Mouse (Mus musculus) ES-Bruce4 (cell line): ENCODE results near the gene Mdn1. TPM values are rescaled to one million over a fixed set of nuclear protein-coding genes. Genes with fewer than 3 reads are reported as not detected.

Experiments
- H3K27ac ChIP-seq: 2 replicates; pipeline ENCODE4 v1.5.1; 2012; ENCODE audit warnings: low read length, inconsistent platforms; ENCODE audit not compliant: insufficient read depth
- H3K27me3 ChIP-seq: 2 replicates; pipeline ENCODE4 v1.6.1; 2012; ENCODE audit warnings: mild to moderate bottlenecking, low read length, inconsistent platforms; ENCODE audit not compliant: control insufficient read depth, poor library complexity, insufficient read depth, severe bottlenecking
- H3K36me3 ChIP-seq: 2 replicates; pipeline ENCODE4 v1.6.1; 2012; ENCODE audit warnings: inconsistent platforms, mild to moderate bottlenecking, low read length, moderate library complexity; ENCODE audit not compliant: control insufficient read depth, poor library complexity, insufficient read depth, severe bottlenecking
- H3K4me1 ChIP-seq: one replicate; pipeline ENCODE4 v1.8.1; 2011; ENCODE audit warnings: low read length; ENCODE audit not compliant: control insufficient read depth, insufficient read depth
- H3K4me3 ChIP-seq: 2 replicates; pipeline ENCODE4 v1.5.1; 2011; ENCODE audit warnings: low read depth, mild to moderate bottlenecking, low read length
- H3K9ac ChIP-seq: 2 replicates; pipeline ENCODE4 v1.6.1; 2012; ENCODE audit warnings: low read depth, mild to moderate bottlenecking, inconsistent platforms; ENCODE audit not compliant: poor library complexity, severe bottlenecking
- H3K9me3 ChIP-seq: replicated peaks from 2 replicates; pipeline ENCODE4 v1.6.1; 2012; ENCODE audit warnings: mild to moderate bottlenecking, low read length, inconsistent platforms; ENCODE audit not compliant: control insufficient read depth, poor library complexity, insufficient read depth, severe bottlenecking
- CTCF ChIP-seq: IDR thresholded peaks from one replicate; pipeline ENCODE4 v1.8.1; 2011; ENCODE audit warnings: low read depth, low read length
- EP300 ChIP-seq: IDR thresholded peaks from 2 replicates; pipeline ENCODE4 v1.6.1; 2011; ENCODE audit warnings: low read depth, low read length; ENCODE audit not compliant: insufficient read depth
- POLR2A ChIP-seq: IDR thresholded peaks from one replicate; pipeline ENCODE4 v1.8.1; 2011; ENCODE audit warnings: low read length; ENCODE audit not compliant: insufficient read depth
- polyA plus RNA-seq: library from polyadenylated mRNA; stranded (reverse); fragments of >200 nt; gene quantifications from 2 replicates; pipeline ENCODE4 v1.2.4, GENCODE M21; 2011; ENCODE audit warnings: low read depth; ENCODE audit not compliant: missing spikeins, insufficient read depth, insufficient read length

The Mdn1 gene
- polyA plus RNA-seq = 110 and 119 TPM in 2 replicates

- no peak for TF ChIP-seq CTCF
- TF ChIP-seq EP300 = no peak
- TF ChIP-seq POLR2A = no peak
These were observed at the start of gene Mdn1 for GRCm38 (mm10) chr4:32656918-32657662. Gene Mdn1, plus strand, starts transcription at chr4:32657119.

GRCm38 (mm10) chr4:32615034-32615881, 41.7 kb upstream of the Mdn1 start, which contains the start of gene Casp8ap2:
Gene Casp8ap2, plus strand, starts transcription at chr4:32615451.
- peak within 1 kb of the TSS; percentile 62 for H3K27ac ChIP-seq
- no peaks in the 10 kb centered on the region for H3K9me3 ChIP-seq
- H3K9ac ChIP-seq = peak within 1 kb of the TSS; percentile 88
- H3K36me3 ChIP-seq = peaks cover 3% of the 10 kb centered on the region; the same call in 1 of the 2 replicates
- peak within 1 kb of the TSS; percentile 99 for H3K4me3 ChIP-seq
- TF ChIP-seq CTCF = no peak
- TF ChIP-seq POLR2A = peak; percentile 55
- no peaks in the 10 kb centered on the region for H3K4me1 ChIP-seq
- no peaks in the 10 kb centered on the region for H3K27me3 ChIP-seq

More at GRCm38 (mm10) chr4:32656918-32657662, at the start of gene Mdn1:
- Histone ChIP-seq H3K36me3 (peaks cover 21% of the 10 kb centered on the region), H3K4me1 (peaks cover 1% of the 10 kb centered on the region), H3K27me3 (no peaks in the 10 kb centered on the region), H3K9me3 (no peaks in the 10 kb centered on the region), H3K9ac (peak within 1 kb of the TSS; percentile 95), H3K4me3 (peak within 1 kb of the TSS; percentile 99), H3K27ac (peak within 1 kb of the TSS; percentile 91)

DNA sequence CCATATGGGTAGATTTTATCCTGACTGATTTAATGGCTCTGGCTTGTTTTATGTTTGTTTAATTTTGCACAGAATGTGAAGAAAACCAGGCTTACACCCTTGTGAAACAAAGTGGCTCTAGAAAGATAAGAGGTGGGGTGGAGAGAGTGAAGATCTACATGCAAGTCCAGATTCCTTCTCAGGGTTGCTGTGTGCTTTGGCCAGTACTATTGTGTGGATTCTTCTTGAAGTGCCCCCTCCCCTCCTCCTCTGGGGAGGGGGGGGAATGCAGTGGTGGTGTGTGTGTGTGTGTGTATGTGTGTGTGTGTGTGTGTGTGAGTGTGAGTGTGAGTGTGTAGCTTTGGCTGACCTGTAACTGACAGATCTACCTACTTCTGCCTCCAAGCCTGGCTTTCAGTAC, 35.3 kb upstream of the Mdn1 start:
- Histone ChIP-seq H3K9ac (no peak overlapping the region), H3K4me3 (no peak overlapping the region), H3K9me3 (no peaks in the 10 kb centered on the region), H3K36me3 (peaks cover 16% of the 10 kb centered on the region), H3K27me3 (no peaks in the 10 kb centered on the region), H3K27ac (no peak overlapping the region), H3K4me1 (no peaks in the 10 kb centered on the region)
- TF ChIP-seq POLR2A (no peak), CTCF (no peak), EP300 (no peak)

DNA sequence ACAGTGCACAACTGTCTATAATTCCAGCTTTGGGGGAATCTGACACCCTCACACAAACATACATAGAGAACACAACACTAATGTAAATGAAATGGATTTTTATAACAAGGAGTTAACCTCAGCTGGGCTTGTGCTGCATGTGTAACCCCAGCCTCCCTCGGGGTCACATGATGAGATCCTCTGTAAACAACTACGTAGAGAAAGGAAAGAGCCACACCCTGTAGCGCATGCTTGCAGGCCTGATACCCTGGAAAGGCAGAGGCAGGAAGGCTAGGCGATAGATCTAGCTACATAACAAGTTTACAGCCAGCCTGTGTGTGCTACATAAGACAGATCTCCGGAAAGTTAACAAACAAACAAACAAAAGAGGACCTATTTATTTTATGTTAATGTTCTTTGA, 5.2 kb upstream of the Mdn1 start:
- H3K9me3 ChIP-seq = no peaks in the 10 kb centered on the region
- peaks cover 24% of the 10 kb centered on the region for H3K36me3 ChIP-seq
- H3K27ac ChIP-seq = no peak overlapping the region
- H3K9ac ChIP-seq = no peak overlapping the region
- H3K4me3 ChIP-seq = no peak overlapping the region
- H3K4me1 ChIP-seq = no peaks in the 10 kb centered on the region
- no peaks in the 10 kb centered on the region for H3K27me3 ChIP-seq
- peak; percentile 28; the same call in 1 of the 2 replicates for TF ChIP-seq EP300
- TF ChIP-seq POLR2A = no peak
- TF ChIP-seq CTCF = no peak

GRCm38 (mm10) chr4:32656146-32656904, 594 bp upstream of the Mdn1 start:
- H3K9ac ChIP-seq = peak overlapping the region; percentile 95
- no peaks in the 10 kb centered on the region for H3K9me3 ChIP-seq
- peaks cover 15% of the 10 kb centered on the region for H3K36me3 ChIP-seq
- H3K4me1 ChIP-seq = peaks cover 1% of the 10 kb centered on the region
- no peak for TF ChIP-seq CTCF
- TF ChIP-seq EP300 = no peak
- no peak for TF ChIP-seq POLR2A
- peak overlapping the region; percentile 91 for H3K27ac ChIP-seq
- H3K27me3 ChIP-seq = no peaks in the 10 kb centered on the region
- H3K4me3 ChIP-seq = peak overlapping the region; percentile 99
